Mouse (Mus musculus) C2C12 (cell line): ENCODE data around the gene Agrp. TPM values are rescaled to one million over a fixed set of nuclear protein-coding genes. Genes with fewer than 3 reads are reported as not detected.

Experiments
- H3K27me3 ChIP-seq: one replicate; pipeline ENCODE4 v1.6.1; 2011; ENCODE audit not compliant: control insufficient read depth, insufficient read depth, insufficient read length
- H3K36me3 ChIP-seq: one replicate; pipeline ENCODE4 v1.6.1; 2011; ENCODE audit not compliant: control insufficient read depth, insufficient read depth
- H3K4me3 ChIP-seq: one replicate; pipeline ENCODE4 v1.5.1; 2011; ENCODE audit warnings: mild to moderate bottlenecking, control low read depth; ENCODE audit not compliant: poor library complexity, insufficient read depth, severe bottlenecking
- H3K79me2 ChIP-seq: one replicate; pipeline ENCODE4 v1.6.1; 2011; ENCODE audit not compliant: control insufficient read depth, insufficient read depth
- H3K79me3 ChIP-seq: one replicate; pipeline ENCODE4 v1.6.1; 2011; ENCODE audit warnings: low read depth, control low read depth
- H3ac ChIP-seq: one replicate; pipeline ENCODE3; 2011; ENCODE audit warnings: low read depth; ENCODE audit not compliant: control insufficient read depth, insufficient read length
- CEBPB ChIP-seq: IDR thresholded peaks from one replicate; pipeline ENCODE4 v1.6.1; 2011; ENCODE audit warnings: low read depth, mild to moderate bottlenecking, control low read depth, moderate library complexity
- CTCF ChIP-seq: IDR thresholded peaks from one replicate; pipeline ENCODE4 v1.5.1; 2011; ENCODE audit not compliant: control insufficient read depth, insufficient read depth, insufficient read length
- FOSL1 ChIP-seq: IDR thresholded peaks from one replicate; pipeline ENCODE4 v1.8.0; 2011; ENCODE audit warnings: mild to moderate bottlenecking, low read length; ENCODE audit not compliant: poor library complexity, insufficient read depth, severe bottlenecking
- MAX ChIP-seq: IDR thresholded peaks from one replicate; pipeline ENCODE4 v1.6.1; 2011; ENCODE audit warnings: mild to moderate bottlenecking, control low read depth
- MYOD1 ChIP-seq: IDR thresholded peaks from one replicate; pipeline ENCODE4 v1.6.1; 2011; ENCODE audit warnings: low read depth; ENCODE audit not compliant: control insufficient read depth, insufficient read length
- MYOG ChIP-seq: IDR thresholded peaks from one replicate; pipeline ENCODE4 v1.6.1; 2011; ENCODE audit not compliant: control insufficient read depth, insufficient read length; ENCODE audit errors: extremely low read depth
- USF1 ChIP-seq: IDR thresholded peaks from one replicate; pipeline ENCODE4 v1.6.1; 2011; ENCODE audit warnings: low read depth, mild to moderate bottlenecking, control low read depth, moderate library complexity
- long read RNA-seq, 2 experiments: library from polyadenylated mRNA; unstranded; transcript quantifications; one replicate each; pipeline ENCODE4 v2.0.0; 2019 to 2020
- polyA plus RNA-seq: library from polyadenylated mRNA; unstranded; fragments of >200 nt; fragmentation: generic; extraction: Trizol; gene quantifications from one replicate; pipeline ENCODE4 v1.2.1, GENCODE M21; 2012; ENCODE audit warnings: missing spikeins

Agrp gene
- polyA plus RNA-seq, result 0.18 TPM
- long read RNA-seq, experiment 1, result 0 reads
- long read RNA-seq, experiment 2, partial matches to known transcripts, result 0 of 1 reads
- long read RNA-seq, experiment 2, other reads (novel, unspliced or antisense), result 1 of 1 reads

GRCm38 (mm10) chr8:105636963-105637510, at the start of gene Agrp:
Gene Agrp (minus strand): TSS chr8:105637393.
- Histone ChIP-seq H3K79me3 (peaks cover 54% of the 10 kb centered on the region), H3ac (peak within 1 kb of the TSS; percentile 100), H3K4me3 (peak within 1 kb of the TSS; percentile 84), H3K79me2 (peaks cover 73% of the 10 kb centered on the region), H3K27me3 (no peaks in the 10 kb centered on the region), H3K36me3 (peaks cover 8% of the 10 kb centered on the region)
- no peak for TF ChIP-seq CEBPB
- TF ChIP-seq MAX, result no peak
- no peak for TF ChIP-seq FOSL1

DNA sequence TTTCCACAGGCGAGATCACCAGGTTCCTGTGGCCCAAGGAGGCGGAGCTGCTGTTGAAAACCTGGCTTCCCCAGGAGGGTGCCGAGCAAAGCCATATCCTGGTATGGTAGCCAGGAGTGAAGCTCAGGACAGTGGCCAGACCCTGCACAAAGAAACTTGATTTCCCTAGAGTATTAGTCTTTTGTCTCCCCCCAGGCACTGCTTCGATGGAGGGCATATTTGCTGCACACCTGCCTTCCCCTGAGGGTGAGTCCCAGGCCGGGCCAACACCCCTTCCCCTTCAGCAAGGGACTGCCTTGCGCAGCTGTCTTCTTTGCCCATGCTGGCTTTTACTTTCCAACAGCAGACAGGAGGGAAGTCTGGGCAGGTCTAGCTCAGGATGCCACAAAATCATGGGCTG, 49.4 kb upstream of the Agrp start:
- H3K79me3 ChIP-seq, result no peaks in the 10 kb centered on the region
- no peak overlapping the region for H3K4me3 ChIP-seq
- TF ChIP-seq MYOD1 (no peak), MAX (no peak), MYOG (no peak), CEBPB (no peak), FOSL1 (no peak), CTCF (no peak), USF1 (no peak)
- no peaks in the 10 kb centered on the region for H3K79me2 ChIP-seq
- H3ac ChIP-seq, result no peak overlapping the region
- peaks cover 30% of the 10 kb centered on the region for H3K36me3 ChIP-seq
- H3K27me3 ChIP-seq, result no peaks in the 10 kb centered on the region

DNA sequence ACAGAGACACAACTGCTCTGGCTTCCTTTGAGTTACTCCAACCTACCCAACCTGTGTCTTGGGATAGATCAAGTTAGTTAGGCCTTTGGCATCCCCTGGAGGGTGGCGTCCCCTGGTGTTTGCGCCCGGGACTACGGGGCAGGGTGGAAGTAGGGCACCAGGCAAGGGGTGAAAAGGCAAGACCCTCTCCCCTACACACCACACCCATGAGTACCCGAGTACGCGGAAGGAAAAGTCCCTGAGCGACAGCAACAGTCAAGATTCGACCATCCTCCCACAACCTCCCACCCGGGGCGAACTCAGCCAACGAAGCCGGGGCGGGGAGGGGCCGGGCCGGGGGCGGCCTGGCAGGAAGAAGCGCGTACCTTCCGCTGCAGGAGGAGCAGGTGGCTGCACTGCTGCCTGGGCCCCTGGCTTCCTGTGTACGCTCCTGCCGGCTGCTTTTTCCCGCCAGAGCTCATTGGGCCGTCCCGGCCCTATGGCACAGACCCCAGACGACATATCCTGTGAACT, 48.7 kb upstream of the Agrp start, which contains the start of gene Carmil2:
TSS of gene Carmil2 (plus strand) at position 479 of the 513 bp plus-strand sequence.
- H3K79me2 ChIP-seq, result no peaks in the 10 kb centered on the region
- H3K36me3 ChIP-seq, result peaks cover 37% of the 10 kb centered on the region
- no peaks in the 10 kb centered on the region for H3K79me3 ChIP-seq
- no peak within 1 kb of the TSS for H3K4me3 ChIP-seq
- TF ChIP-seq MYOG, result no peak
- TF ChIP-seq CEBPB, result no peak
- peak; percentile 72 for TF ChIP-seq CTCF
- no peaks in the 10 kb centered on the region for H3K27me3 ChIP-seq
- no peak within 1 kb of the TSS for H3ac ChIP-seq

DNA sequence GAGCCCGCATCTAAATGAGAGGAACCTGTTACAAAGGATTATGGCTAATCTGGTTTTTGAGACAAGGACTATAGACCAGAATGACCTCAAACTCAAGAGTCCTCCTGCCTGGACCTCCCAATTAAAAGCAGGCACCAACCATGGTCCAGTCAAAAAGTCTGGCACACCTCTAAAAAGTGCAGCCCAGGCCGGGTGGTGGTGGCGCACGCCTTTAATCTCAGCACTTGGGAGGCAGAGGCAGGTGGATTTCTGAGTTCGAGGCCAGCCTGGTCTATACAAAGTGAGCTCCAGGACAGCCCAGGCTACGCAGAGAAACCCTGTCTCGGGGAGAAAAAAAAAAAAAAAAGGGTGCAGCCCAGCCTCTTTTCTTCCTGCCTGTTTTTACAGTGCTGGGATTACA, 48.1 kb upstream of the Agrp start:
- Histone ChIP-seq H3K79me3 (no peaks in the 10 kb centered on the region), H3K4me3 (no peak overlapping the region), H3K36me3 (peaks cover 42% of the 10 kb centered on the region), H3K27me3 (no peaks in the 10 kb centered on the region), H3ac (no peak overlapping the region), H3K79me2 (no peaks in the 10 kb centered on the region)
- TF ChIP-seq USF1, result no peak
- TF ChIP-seq MAX, result no peak
- TF ChIP-seq FOSL1, result no peak
- TF ChIP-seq MYOG, result no peak
- no peak for TF ChIP-seq CTCF
- TF ChIP-seq MYOD1, result no peak
- TF ChIP-seq CEBPB, result no peak

- peaks cover 89% of the 10 kb centered on the region for H3K36me3 ChIP-seq
- no peak overlapping the region for H3ac ChIP-seq
- no peaks in the 10 kb centered on the region for H3K27me3 ChIP-seq
- no peak for TF ChIP-seq MYOG
- TF ChIP-seq CEBPB, result no peak
- TF ChIP-seq CTCF, result no peak
- TF ChIP-seq FOSL1, result no peak
- TF ChIP-seq USF1, result no peak
- no peak for TF ChIP-seq MAX
- TF ChIP-seq MYOD1, result no peak
- no peak overlapping the region for H3K4me3 ChIP-seq
- H3K79me2 ChIP-seq, result no peaks in the 10 kb centered on the region
- no peaks in the 10 kb centered on the region for H3K79me3 ChIP-seq
Observed at GRCm38 (mm10) chr8:105677891-105678290, 40.7 kb upstream of the Agrp start.

GRCm38 (mm10) chr8:105661167-105661566, 24.0 kb upstream of the Agrp start:
- H3K79me2 ChIP-seq, result peaks cover 82% of the 10 kb centered on the region
- TF ChIP-seq MYOD1 (no peak), FOSL1 (no peak), CTCF (no peak), MYOG (no peak), CEBPB (no peak), MAX (no peak), USF1 (no peak)
- H3ac ChIP-seq, result no peak overlapping the region
- peaks cover 59% of the 10 kb centered on the region for H3K79me3 ChIP-seq
- no peaks in the 10 kb centered on the region for H3K27me3 ChIP-seq
- H3K4me3 ChIP-seq, result no peak overlapping the region
- peaks cover 33% of the 10 kb centered on the region for H3K36me3 ChIP-seq
